Mouse (Mus musculus) limb, embryonic 10.5 days (tissue): Measurements from ENCODE around the gene Mdga1. TPM values are rescaled to one million over a fixed set of nuclear protein-coding genes. Genes with fewer than 3 reads are reported as not detected.

Source experiments
- DNase-seq: peaks from one replicate; pipeline ENCODE4 v3.0.0-alpha.2; 2017; ENCODE audit warnings: low spot score
- H3K27ac ChIP-seq: fragments of 300-500 bp; sonication (generic); 2 replicates; pipeline ENCODE4 v1.5.1; 2016; ENCODE audit warnings: mild to moderate bottlenecking
- H3K27me3 ChIP-seq: fragments of 300-500 bp; sonication (generic); 2 replicates; pipeline ENCODE4 v1.6.1; 2016; ENCODE audit warnings: low read depth, mild to moderate bottlenecking; ENCODE audit not compliant: poor library complexity, severe bottlenecking
- H3K36me3 ChIP-seq: fragments of 300-500 bp; sonication (generic); 2 replicates; pipeline ENCODE4 v1.6.1; 2016; ENCODE audit warnings: mild to moderate bottlenecking, moderate library complexity
- H3K4me1 ChIP-seq: fragments of 300-500 bp; sonication (generic); 2 replicates; pipeline ENCODE4 v1.6.1; 2016
- H3K4me3 ChIP-seq: fragments of 300-500 bp; sonication (generic); 2 replicates; pipeline ENCODE4 v1.5.1; 2016; ENCODE audit warnings: mild to moderate bottlenecking, moderate library complexity
- H3K9me3 ChIP-seq: fragments of 300-500 bp; sonication (generic); replicated peaks from 2 replicates; pipeline ENCODE4 v1.6.1; 2016; ENCODE audit warnings: mild to moderate bottlenecking
- WGBS: fragments of 180-500 bp; shearing (Covaris S2); methylation state at CpG from one replicate; pipeline ENCODE4 v1.1.7; 2016; 5-methylcytosine and 5-hydroxymethylcytosine counted together
- polyA plus RNA-seq: library from polyadenylated mRNA; unstranded; fragments of >200 nt; fragmentation: Nextera tagmentation; extraction: Ambion mirVana; gene quantifications from 2 replicates; pipeline ENCODE4 v1.2.1, GENCODE M21; 2016

Gene Mdga1
- polyA plus RNA-seq, 1 experiment from 2014 or later = 4.0 TPM

GRCm38 (mm10) chr17:29841781-29842690, 127.9 kb downstream of the Mdga1 start:
- H3K36me3 ChIP-seq = no peaks in the 10 kb centered on the region
- DNase-seq = peak; percentile 54
- peak overlapping the region; percentile 59 for H3K4me3 ChIP-seq
- 5% methylated on average over 46 of the region's 46 CpGs for WGBS
- H3K27ac ChIP-seq = peak overlapping the region; percentile 38; the same call in 1 of the 2 replicates
- H3K27me3 ChIP-seq = peaks cover 25% of the 10 kb centered on the region
- H3K4me1 ChIP-seq = peaks cover 48% of the 10 kb centered on the region
- no peaks in the 10 kb centered on the region for H3K9me3 ChIP-seq

- no peak for DNase-seq
- no peak overlapping the region for H3K4me3 ChIP-seq
- 48% methylated on average over 3 of the region's 3 CpGs for WGBS
- H3K36me3 ChIP-seq = no peaks in the 10 kb centered on the region
- H3K27ac ChIP-seq = peak overlapping the region; percentile 47
- H3K9me3 ChIP-seq = no peaks in the 10 kb centered on the region
- peaks cover 53% of the 10 kb centered on the region for H3K4me1 ChIP-seq
- peaks cover 20% of the 10 kb centered on the region for H3K27me3 ChIP-seq
Observed at GRCm38 (mm10) chr17:29838029-29838428, 131.9 kb downstream of the Mdga1 start.

- 64% methylated on average over 8 of the region's 8 CpGs for WGBS
- Histone ChIP-seq H3K36me3 (no peaks in the 10 kb centered on the region), H3K9me3 (no peaks in the 10 kb centered on the region), H3K27ac (peak overlapping the region; percentile 47), H3K27me3 (peaks cover 15% of the 10 kb centered on the region), H3K4me1 (peaks cover 50% of the 10 kb centered on the region), H3K4me3 (no peak overlapping the region)
- DNase-seq = no peak
Observed at GRCm38 (mm10) chr17:29837441-29837840, 132.4 kb downstream of the Mdga1 start.

- Histone ChIP-seq H3K36me3 (no peaks in the 10 kb centered on the region; the same call in 1 of the 2 replicates), H3K4me3 (no peak overlapping the region), H3K27me3 (no peaks in the 10 kb centered on the region), H3K27ac (no peak overlapping the region), H3K9me3 (no peaks in the 10 kb centered on the region), H3K4me1 (peaks cover 35% of the 10 kb centered on the region)
- 76% methylated on average over 7 of the region's 7 CpGs for WGBS
- DNase-seq = no peak
Observed at GRCm38 (mm10) chr17:29834768-29835167, 135.1 kb downstream of the Mdga1 start.

- WGBS = 85% methylated on average over 9 of the region's 9 CpGs
- no peak for DNase-seq
- Histone ChIP-seq H3K27me3 (no peaks in the 10 kb centered on the region), H3K4me3 (no peak overlapping the region), H3K4me1 (peaks cover 31% of the 10 kb centered on the region), H3K9me3 (no peaks in the 10 kb centered on the region), H3K27ac (no peak overlapping the region), H3K36me3 (no peaks in the 10 kb centered on the region; the same call in 1 of the 2 replicates)
Observed at GRCm38 (mm10) chr17:29834333-29834732, 135.6 kb downstream of the Mdga1 start.

- H3K36me3 ChIP-seq = no peaks in the 10 kb centered on the region; the same call in 1 of the 2 replicates
Observed at GRCm38 (mm10) chr17:29831696-29832095, 138.2 kb downstream of the Mdga1 start.

GRCm38 (mm10) chr17:29829136-29829535, 140.8 kb downstream of the Mdga1 start:
- Histone ChIP-seq H3K9me3 (no peaks in the 10 kb centered on the region), H3K4me1 (0 out of 2 replicates have a peak, but pooled peaks cover 3% of the 10 kb centered on the region), H3K4me3 (no peak overlapping the region), H3K27ac (no peak overlapping the region), H3K36me3 (no peaks in the 10 kb centered on the region; the same call in 1 of the 2 replicates), H3K27me3 (no peaks in the 10 kb centered on the region)
- 81% methylated on average over 7 of the region's 7 CpGs for WGBS
- no peak for DNase-seq

More at GRCm38 (mm10) chr17:29831696-29832095, 138.2 kb downstream of the Mdga1 start:
- Histone ChIP-seq H3K27me3 (no peaks in the 10 kb centered on the region), H3K27ac (no peak overlapping the region), H3K4me3 (no peak overlapping the region), H3K9me3 (no peaks in the 10 kb centered on the region), H3K4me1 (peaks cover 11% of the 10 kb centered on the region; the same call in 1 of the 2 replicates)
- no peak for DNase-seq
- WGBS = 89% methylated on average over 11 of the region's 11 CpGs

- WGBS = 66% methylated on average over 5 of the region's 5 CpGs
- Histone ChIP-seq H3K27ac (no peak overlapping the region), H3K27me3 (0 out of 2 replicates have a peak, but pooled peaks cover 5% of the 10 kb centered on the region), H3K36me3 (no peaks in the 10 kb centered on the region; the same call in 1 of the 2 replicates), H3K4me1 (0 out of 2 replicates have a peak, but pooled peaks cover 3% of the 10 kb centered on the region), H3K9me3 (no peaks in the 10 kb centered on the region), H3K4me3 (no peak overlapping the region)
- no peak for DNase-seq
Observed at GRCm38 (mm10) chr17:29827602-29828001, 142.3 kb downstream of the Mdga1 start.

GRCm38 (mm10) chr17:29824512-29825120, 145.3 kb downstream of the Mdga1 start:
- no peaks in the 10 kb centered on the region for H3K36me3 ChIP-seq
- H3K27ac ChIP-seq = no peak overlapping the region
- no peak overlapping the region for H3K4me3 ChIP-seq
- no peak for DNase-seq
- H3K4me1 ChIP-seq = 0 out of 2 replicates have a peak, but pooled peaks cover 3% of the 10 kb centered on the region
- no peaks in the 10 kb centered on the region for H3K9me3 ChIP-seq
- H3K27me3 ChIP-seq = 0 out of 2 replicates have a peak, but pooled peaks cover 5% of the 10 kb centered on the region
- 89% methylated on average over 4 of the region's 4 CpGs for WGBS

- no peak for DNase-seq
- H3K4me1 ChIP-seq = peaks cover 6% of the 10 kb centered on the region; the same call in 1 of the 2 replicates
- no peak overlapping the region for H3K27ac ChIP-seq
- H3K27me3 ChIP-seq = 0 out of 2 replicates have a peak, but pooled peaks cover 5% of the 10 kb centered on the region
- no peaks in the 10 kb centered on the region for H3K36me3 ChIP-seq
- 70% methylated on average over 5 of the region's 5 CpGs for WGBS
- H3K4me3 ChIP-seq = no peak overlapping the region
- no peaks in the 10 kb centered on the region for H3K9me3 ChIP-seq
Observed at GRCm38 (mm10) chr17:29824208-29824509, 145.7 kb downstream of the Mdga1 start.

- Histone ChIP-seq H3K4me1 (peaks cover 11% of the 10 kb centered on the region), H3K9me3 (no peaks in the 10 kb centered on the region), H3K4me3 (no peak overlapping the region), H3K36me3 (no peaks in the 10 kb centered on the region), H3K27me3 (0 out of 2 replicates have a peak, but pooled peaks cover 5% of the 10 kb centered on the region), H3K27ac (no peak overlapping the region)
- DNase-seq = no peak
- 76% methylated on average over 14 of the region's 14 CpGs for WGBS
Observed at GRCm38 (mm10) chr17:29823439-29824207, 146.3 kb downstream of the Mdga1 start.

- Histone ChIP-seq H3K27me3 (0 out of 2 replicates have a peak, but pooled peaks cover 5% of the 10 kb centered on the region), H3K27ac (0 out of 2 replicates have a peak overlapping the region, but pooled peaks have one; percentile 4), H3K4me3 (no peak overlapping the region), H3K36me3 (no peaks in the 10 kb centered on the region), H3K9me3 (no peaks in the 10 kb centered on the region), H3K4me1 (peaks cover 31% of the 10 kb centered on the region)
- no peak for DNase-seq
- WGBS = 91% methylated on average over 3 of the region's 3 CpGs
Observed at GRCm38 (mm10) chr17:29819608-29820007, 150.3 kb downstream of the Mdga1 start.
